Mouse (Mus musculus) right cerebral cortex, postnatal 10 days (tissue): ENCODE measurements around the gene Dnm3.

Source experiments
- DNase-seq, 2 experiments: peaks; one replicate each; pipeline ENCODE4 v3.0.0; 2021; ENCODE audit warnings: low spot score in 2 of 2

Gene Dnm3

DNA sequence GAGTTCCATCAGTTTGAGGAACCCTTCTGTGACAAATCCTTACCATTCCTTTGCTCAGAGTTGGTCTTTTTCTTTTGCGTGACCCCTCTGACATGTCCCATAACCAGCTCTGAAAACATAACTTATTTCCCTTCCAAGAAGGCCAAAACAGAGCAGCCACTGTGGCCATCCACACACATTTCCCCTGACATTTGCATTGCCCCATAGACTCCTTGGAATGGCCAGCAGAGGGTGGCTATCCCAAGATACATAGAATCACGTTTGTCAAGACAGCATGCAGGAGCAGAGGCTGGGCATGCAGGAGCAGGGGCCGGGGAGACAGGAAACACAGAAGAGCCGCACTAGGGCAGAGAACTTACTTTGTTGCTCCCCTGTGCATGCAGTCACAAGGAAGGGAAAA lies 402.4 kb downstream of the Dnm3 start:
- DNase-seq, result no peak

DNA sequence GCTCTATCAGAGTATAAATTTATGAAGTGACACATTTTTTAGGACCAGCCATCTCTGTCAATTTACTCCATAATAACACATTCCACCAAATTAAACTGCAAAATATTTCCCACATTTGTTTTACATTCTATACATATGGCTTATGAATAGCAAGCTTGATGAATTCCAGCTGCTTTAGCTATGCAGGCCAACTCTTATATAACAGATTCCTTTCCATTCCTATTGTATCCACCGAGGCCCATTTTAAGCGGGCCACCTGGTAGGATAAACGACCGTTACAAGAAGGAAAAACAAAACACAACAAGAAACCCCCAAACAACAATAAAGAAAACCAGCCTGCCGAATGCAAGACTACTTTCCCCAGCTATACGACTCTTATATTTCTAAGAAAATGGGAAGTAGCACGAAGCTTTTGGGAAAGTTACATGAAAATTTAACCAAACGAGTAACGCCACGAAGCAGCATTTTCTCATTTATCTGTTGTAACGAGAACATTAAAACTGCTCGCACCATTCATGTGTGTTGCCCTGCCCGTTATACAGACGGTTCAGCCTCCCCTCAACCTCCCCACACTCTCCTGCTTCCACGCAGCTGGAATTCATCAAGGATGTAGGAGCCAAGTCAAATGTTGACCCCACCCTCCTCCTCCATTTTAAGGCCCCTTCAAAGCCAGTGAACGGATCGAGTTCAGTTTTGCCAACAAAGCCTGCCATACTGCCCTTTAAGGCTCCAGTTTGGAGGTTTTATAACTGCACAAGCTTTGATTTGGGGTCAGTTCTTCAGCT lies 403.0 kb downstream of the Dnm3 start:
- DNase-seq, result no peak

DNA sequence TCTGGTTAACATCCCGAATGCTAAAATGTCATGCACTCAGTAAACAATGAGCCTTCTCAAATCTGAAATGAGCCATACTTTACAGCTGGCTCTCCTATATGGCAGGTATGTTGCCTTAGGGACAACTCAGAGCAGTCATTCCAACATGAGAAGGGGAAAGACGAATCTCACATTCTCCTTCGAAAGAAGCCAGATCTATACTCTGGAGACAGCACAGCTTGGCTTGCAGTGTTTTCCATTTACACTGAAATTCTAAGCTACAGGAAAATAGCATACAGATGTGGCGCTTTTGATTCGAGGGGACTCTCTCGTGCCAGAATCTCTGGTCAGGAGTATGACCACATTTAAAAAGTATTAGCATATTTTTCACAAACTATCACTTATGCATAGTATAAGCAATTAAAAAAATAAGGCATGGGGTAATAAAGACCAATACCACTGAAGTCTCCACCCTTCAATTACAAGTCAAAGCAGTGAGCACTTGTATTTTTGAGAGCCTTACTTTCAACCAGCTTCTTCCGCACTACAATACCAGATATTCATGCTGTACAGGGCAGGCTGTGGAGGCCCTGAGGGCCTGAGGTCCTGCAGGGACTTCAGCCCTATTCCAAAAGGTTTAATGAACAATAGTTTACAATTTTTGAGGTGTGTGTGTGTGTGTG lies 404.8 kb downstream of the Dnm3 start:
- DNase-seq, result no peak

DNA sequence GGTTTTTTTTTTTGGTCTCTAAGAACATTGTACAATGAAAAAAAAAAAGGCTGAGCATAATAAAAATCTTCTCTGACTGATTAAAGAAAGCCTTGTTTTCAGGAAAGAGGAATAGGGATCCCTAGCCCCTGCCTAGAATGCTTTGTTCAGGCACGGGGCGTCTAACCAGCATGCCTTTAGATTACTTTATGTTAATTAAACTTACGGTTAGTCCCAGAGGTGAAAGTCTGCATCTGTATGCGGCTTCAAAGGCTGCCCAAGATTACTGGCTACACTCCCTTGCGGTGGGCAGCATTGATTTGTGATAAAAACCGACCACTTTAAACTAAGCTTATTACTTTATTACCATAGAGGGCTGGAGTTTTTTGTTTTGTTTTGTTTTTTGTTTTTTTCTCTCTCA lies 424.2 kb downstream of the Dnm3 start:
- no peak for DNase-seq

DNA sequence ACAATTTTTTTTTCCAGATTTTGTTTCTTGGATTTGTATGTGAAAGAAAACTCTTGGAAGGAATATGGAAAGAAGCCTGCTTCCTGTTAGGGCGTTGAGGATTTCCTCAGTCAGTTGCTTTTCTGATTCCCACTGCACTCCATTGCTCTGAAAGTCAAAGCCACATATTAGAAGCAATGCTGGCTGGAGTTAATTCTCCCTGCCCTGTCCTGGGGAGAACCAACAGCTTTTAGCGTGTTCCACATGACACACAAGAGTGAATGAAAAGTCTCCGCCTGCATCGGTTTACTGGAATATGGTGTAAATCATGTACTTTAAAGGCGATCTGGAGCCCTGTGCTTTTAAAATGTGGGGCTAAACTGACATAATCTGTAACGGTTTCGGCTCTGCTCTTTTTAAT lies 424.6 kb downstream of the Dnm3 start:
- no peak for DNase-seq

DNA sequence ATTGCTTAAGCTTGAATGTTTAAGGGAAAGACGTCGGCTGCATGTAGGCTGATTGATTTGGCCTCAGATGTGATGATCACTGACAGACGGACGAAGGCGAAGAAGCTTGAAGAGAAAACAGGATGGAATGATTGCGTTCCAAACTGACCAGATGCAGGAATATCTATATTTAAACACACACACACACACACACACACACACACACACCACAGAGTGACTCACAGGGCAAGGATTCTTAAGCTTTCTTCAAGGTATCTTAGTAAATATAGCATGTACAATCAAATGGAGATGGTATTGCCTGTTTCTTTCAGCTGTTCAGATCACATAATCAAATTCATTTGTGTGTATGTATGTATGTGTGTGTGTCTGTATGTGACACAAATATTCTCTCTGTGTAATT lies 425.1 kb downstream of the Dnm3 start:
- DNase-seq, result no peak

DNA sequence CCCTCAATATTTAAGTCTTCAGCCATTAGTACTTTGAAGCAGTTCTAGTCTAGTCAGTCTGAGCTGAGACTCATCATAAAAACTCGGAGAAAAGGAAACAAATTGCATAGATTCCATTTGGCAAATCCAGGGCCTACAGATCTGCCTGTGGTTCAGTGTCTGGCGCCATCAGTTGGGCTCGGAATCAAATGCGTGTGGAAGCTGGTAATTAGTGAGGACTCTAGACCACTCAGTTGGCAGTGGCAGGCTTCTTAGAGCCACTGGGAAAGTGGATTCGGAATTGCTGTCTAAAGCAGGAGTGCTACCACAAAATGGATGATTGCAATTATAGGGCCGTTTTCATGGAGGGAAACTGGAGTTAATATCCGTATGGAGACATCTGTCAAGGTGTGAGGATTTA lies 425.7 kb downstream of the Dnm3 start:
- DNase-seq, result no peak

DNA sequence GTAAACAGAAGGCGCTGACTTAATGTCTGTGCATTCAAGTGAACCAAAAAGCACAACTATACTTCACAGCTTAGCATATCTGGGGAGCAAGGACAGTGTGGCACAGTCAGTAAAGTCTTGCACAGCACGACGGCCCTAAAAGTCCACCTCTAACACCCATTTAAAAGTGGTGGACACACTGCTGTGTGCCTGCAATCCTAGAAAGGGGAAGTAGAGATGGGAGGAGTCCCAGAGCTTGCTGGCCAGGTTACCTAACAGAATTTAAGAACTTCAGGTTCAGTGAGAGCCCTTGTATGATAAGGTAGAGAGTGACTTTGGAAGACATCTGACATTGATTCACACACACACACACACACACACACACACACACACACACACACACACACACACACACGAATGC lies 426.1 kb downstream of the Dnm3 start:
- DNase-seq, result no peak

DNA sequence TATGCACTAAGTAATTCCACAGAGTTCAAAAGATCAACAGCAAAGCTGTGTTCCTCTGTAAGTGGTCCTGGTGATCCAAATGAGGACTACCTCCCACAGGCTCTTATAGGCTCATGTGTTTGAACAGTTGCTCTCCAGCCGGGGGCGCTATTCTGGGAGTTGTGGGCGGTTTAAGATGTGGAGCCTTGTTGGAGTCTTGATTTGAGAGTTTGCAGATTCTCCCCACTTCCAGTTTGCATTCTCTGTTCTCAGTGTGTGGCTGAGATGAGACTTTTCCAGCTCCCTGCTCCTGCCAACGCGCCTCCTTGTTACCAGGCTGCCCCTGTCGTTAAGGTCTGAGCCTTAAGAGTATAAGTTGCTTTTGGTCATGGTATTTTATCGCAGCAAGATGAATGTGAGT lies 430.2 kb downstream of the Dnm3 start:
- peak in 1 of 2 experiments; percentile 60 for DNase-seq

DNA sequence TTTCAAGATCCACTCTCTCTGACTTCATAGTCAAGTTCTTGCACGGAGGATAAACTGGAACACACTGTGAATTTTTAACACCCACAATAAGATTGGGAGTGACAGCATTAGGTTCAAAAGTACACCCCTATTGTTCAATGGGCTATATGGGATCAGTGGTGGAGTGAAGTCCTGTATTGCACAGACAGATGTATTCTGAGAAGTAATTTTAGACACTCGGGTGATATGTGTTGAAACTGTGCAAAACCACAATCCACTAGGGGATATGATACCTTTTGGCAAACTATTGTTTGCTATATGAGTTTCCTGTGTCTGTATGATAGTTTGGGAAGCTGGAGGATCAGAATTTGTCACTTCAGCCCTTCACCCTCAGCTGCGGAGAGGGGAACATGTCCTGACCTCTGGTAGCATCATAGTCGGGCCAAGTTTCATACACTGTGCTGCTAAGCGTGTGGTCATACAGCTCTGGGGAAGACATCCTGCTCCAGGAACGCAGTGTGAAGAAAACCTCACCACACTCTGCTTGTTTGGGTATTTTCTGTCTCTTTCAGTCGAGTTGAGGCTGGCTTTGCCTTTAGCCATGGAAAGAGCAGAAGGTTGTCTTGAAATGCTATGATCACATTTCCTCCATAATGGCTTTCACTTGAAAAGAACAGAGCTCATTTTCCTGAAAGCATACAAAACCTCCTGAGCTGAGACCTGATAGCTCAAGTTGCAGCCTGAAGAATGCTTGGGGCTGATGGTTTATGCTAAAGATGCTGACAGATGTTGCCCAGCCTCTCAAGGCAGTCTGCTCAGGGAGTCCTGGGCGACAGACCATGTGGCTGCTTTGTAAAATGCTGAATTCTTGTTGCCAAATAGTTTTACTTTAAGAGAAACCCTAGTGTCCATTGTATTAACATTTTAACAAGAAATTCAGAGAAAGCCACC lies 433.8 kb downstream of the Dnm3 start:
- DNase-seq, result no peak

DNA sequence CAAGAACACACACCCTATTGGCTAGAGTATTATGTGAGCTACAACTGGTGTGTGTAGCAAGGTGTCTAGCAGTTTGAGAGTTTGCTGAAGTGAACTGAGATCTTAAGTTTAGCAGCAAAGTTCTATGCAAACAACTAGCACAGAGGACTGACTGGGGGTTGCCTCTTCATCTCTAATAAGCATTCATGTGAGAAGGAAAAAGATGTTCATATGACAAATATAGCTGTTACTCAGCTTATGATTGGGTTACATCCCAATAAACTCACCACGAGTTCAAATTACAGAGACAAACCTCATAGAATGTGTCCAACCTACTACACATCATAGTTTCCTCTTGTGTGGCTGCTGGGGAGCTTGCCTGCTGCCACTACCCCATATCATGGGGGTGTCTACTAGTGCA lies 434.6 kb downstream of the Dnm3 start:
- no peak for DNase-seq

DNA sequence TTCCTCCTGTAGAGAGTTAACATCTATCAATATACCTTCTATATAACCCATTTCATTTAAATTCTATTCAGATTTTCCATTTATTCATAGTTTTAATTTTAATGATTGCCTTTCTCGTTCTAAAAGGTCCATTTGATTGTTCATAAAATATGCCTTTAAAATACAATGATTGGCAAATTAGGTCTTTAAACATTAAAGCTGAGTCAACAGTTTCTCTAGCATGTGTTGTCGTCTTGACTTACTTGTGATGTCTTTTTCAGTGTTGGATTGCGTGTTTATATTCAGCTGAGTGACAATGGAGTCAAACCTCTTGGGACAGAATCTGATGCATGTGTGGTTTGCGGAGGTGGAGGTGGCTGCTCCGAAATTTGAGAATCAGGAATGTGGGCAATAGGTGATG lies 435.4 kb downstream of the Dnm3 start:
- DNase-seq, result no peak

DNA sequence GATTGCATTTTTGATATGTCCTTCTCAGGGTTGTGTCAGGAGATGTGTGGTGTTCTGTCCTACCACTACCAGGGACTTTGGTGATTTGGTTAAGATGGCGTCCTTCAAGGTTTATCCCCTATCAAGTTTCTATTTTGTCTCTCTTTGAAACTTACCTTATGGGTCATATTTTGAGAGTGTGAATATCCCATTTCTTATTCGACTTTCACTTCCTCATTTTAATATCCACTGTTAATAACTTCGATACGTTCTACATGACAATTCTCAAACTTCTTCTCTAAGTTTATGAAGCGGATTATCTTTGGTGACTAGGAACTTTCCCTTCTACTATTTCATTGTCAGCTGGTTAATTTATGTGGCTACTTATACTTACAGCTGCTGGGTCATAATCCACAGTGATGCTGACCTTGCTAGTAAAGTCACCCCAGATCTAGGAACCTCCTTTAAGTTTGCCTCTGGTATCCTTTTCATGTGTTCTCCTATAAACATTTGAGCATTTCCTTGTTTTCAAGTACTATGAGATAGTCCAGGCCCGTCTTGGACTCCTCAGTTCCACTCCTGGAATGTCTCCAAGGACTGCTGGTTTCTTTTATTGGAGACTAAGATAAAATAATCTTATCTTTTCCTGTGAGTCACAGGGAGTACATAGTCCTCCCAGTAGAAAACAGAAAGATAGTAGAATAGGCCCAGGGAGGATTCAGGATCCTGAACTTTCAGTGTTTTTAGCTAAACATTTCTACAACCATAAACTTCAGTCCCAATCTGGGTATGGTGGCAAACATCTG lies 437.2 kb downstream of the Dnm3 start:
- no peak for DNase-seq

DNA sequence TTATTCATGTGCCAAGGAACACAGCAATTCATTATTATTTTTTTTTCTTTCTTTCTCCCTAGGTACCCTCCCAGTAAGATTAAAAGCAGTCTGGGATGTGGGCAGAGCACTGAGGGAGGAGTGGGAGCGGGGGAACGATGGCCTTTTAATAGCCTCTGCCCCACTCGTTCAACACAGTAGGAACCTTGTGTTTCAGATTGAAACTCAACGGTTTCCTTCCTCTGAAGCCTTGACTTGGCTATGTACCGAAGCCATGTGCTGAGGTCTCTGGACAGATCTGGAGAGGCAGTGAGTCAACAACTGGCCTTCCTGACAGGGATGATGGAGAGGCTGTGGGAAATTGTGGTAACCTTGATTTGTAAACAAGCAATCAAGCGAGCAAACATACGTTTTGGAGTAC lies 438.0 kb downstream of the Dnm3 start:
- DNase-seq, result no peak

DNA sequence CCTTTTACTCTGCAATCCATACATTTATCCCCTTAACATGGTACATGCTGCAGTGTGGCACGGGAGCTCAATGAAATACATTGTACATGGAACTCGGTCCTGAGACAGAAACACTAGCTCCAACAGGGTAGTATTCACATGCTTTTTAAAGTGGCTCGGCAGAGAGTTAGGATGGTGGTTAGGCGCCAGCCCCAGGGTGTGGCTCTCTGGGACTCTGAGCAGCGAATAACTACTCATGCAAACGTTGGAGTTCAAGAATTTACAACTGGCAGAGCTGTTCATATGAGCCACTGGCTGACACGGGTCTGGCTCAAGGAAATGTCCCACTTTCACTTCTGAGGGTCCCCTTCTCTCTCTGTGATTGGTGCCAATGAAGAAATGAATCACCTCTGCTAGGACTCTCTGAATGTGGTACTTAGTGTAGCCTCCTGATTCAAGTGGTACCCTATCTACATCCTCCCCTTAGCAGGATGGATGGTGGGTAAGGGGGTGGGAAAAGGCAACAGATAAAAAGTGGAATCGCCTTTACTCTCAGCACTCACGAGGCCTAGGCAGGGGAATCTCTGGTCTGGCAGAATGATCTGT lies 438.7 kb downstream of the Dnm3 start:
- no peak for DNase-seq

DNA sequence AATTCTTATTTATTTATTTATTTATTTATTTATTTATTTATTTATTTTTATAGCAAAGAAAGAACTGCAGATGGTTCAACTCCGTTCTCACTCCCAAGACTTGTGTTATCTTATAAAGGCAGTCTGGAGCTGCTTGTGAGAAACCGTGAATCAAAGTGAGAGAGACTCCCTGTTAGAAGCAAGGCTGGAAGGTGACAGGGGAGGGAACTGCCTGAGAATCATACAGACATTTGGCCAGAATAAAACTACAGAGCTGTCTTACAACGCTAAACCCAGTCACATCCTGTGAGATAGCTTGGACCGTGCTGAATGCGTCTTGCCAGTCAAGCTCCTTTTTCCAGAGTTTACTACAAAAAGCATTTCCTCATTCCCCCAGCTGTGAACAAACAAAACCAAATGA lies 439.4 kb downstream of the Dnm3 start:
- no peak for DNase-seq

DNA sequence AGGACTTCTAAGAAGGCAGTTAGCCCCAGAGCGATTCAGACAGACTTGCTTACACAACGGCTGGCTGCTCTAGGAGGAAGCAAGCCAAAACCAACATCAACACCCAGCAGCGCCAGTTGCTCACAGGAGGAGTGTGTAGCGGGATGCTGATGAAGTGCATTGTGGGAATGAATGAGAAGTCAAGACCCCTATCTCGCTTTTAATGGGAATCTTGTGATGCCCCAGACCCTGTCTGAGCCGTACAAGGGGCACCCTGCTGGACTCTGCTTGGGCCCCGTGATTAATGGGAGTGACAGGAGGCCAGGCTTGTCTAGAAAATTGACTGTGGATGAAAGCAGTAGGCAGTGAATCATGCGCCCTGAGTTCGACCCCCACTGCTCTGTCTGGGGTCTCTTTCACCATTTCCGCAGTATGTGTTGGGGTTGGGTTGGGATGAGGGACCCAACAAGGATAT lies 439.8 kb downstream of the Dnm3 start:
- peak; percentile 52 to 62 for DNase-seq

DNA sequence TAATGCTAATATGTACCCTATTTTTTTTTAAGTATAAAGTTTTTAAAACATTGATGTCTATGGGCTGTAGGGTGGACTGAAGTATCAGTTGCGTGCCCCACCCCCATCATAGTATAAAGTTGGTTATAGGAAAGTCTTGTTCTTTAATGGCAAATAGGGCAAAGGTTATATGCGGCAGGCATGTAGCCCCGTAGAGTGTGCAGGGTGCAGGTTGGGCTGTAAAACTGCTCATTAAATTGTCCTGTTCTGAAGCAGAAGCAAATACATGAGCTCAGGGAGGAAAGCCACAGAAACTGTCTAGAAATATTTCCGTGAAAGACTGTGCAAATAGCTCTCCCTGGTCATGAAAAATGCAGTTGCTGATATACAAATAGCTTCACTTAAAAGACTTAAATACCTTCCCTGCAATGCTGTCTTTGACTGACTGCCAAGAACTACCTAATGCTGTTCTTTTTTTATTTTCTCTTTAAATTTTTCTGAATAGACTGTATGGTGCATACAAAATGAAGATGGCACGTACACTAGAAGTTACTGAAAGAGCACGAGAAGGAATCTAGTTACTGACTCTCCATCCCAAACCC lies 440.6 kb downstream of the Dnm3 start:
- no peak for DNase-seq

DNA sequence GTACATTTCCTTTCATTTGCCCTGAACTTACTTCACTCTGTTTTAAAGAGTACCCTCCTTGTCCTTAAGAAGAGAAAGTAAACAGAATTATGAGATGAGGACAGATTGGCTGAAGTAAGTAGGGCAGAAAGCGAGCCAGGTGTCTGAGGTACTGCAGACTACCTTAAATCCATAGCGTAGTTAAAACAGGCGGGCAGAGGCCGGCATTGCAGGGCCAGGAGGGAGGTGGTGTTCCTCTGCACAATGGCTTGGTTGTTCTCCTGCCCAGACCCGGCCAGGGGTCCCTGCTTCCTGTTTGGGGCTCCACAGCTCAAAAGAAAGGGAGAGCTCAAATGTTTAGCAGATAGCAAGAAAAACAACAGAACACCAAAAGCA lies 441.4 kb downstream of the Dnm3 start:
- no peak for DNase-seq

DNA sequence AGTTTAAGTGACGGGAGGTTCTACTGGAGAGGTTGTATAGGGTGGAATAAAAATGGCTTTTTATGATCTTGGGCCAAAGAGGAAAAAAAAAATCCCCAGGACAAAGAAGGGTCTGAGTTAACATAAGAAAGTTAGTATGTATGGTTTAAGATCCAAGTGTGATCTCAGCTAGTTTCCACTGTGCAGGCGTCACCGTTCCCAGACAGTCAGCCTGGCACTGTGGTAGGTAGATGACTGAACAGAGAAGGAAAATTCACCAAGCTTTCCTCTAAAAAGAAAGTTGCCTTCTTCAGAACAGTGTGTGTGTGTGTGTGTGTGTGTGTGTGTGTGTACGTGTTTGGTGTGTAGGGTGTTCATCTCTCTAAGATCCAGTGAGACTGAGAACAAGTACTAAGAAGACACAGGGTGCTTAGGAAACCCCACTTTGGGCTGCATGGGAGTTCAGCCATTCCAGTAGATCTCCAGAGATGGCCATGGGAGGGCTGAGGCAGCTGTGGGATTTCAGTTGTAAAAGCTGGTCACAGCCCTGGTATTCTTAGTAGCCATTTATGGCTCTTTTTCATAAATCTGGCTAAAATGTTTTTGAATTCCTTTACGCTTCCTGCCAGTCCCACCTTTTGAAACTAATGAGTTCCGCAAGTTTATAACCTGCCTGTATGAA lies 441.9 kb downstream of the Dnm3 start:
- no peak for DNase-seq
